ENCODE assay signal across 28 mouse cellular contexts in genomic region chr5:150823361-150823760, GRCm38 (mm10).
DNase-seq lines count a peak whose midpoint lies in the region; ATAC-seq and TF ChIP-seq lines count a peak whose summit lies in the region.
"Had no signal": no experiment of that assay in that cellular context is flagged by ENCODE, and none has a peak within 500 bp of the region (broad histone marks: within the 10 kb centered on the region; RNA-seq: fewer than 3 reads in every experiment).

No protein-coding gene starts in this region.

- no peak for TF ChIP-seq EP300 in lung, postnatal 0 days (IDR thresholded peaks at IDR 0.05)

- 61% methylated on average over 3 of the region's 3 CpGs for WGBS in kidney, postnatal 0 days
- 61% methylated on average over 3 of the region's 3 CpGs for WGBS in lung, postnatal 0 days
- 94% methylated on average over 3 of the region's 3 CpGs for whole genome bisulfite sequencing in forebrain, postnatal 0 days

- CTCF ChIA-PET in Patski (lab: Charles Lee), result no interaction called here

- no peak for TF ChIP-seq CTCF in kidney, postnatal 0 days (IDR thresholded peaks at IDR 0.05; ENCODE audit: low read depth)
- TF ChIP-seq CTCF in lung, postnatal 0 days (IDR thresholded peaks at IDR 0.05), result no peak
- TF ChIP-seq CTCF in Patski (IDR thresholded peaks at IDR 0.05), result no peak
- TF ChIP-seq CTCF in forebrain, postnatal 0 days (IDR thresholded peaks at IDR 0.05; ENCODE audit: low read depth), result no peak

- H3K36me3 ChIP-seq in kidney, postnatal 0 days (ENCODE audit: insufficient read depth, low read length), result no peaks in the 10 kb centered on the region
- no peaks in the 10 kb centered on the region for H3K36me3 ChIP-seq in lung, postnatal 0 days (ENCODE audit: insufficient read depth, low read length)
- no peaks in the 10 kb centered on the region for H3K36me3 ChIP-seq in forebrain, postnatal 0 days (ENCODE audit: insufficient read depth)
- H3K36me3 ChIP-seq: forebrain, embryonic 15.5 days; neural tube, embryonic 12.5 days had no signal

- no peaks in the 10 kb centered on the region for H3K27me3 ChIP-seq in kidney, postnatal 0 days (ENCODE audit: insufficient read depth, low read length)
- H3K27me3 ChIP-seq in lung, postnatal 0 days (replicated peaks; ENCODE audit: insufficient read depth, low read length), result no peaks in the 10 kb centered on the region
- no peaks in the 10 kb centered on the region for H3K27me3 ChIP-seq in Patski
- no peaks in the 10 kb centered on the region for H3K27me3 ChIP-seq in forebrain, postnatal 0 days (ENCODE audit: insufficient read depth, low read length)
- H3K27me3 ChIP-seq: CH12.LX; embryonic facial prominence, embryonic 13.5 days; forebrain, embryonic 15.5 days; hindbrain, embryonic 13.5 days; neural tube, embryonic 12.5 days had no signal

- H3K9me3 ChIP-seq in kidney, postnatal 0 days (replicated peaks; ENCODE audit: low read length), result no peaks in the 10 kb centered on the region
- no peaks in the 10 kb centered on the region for H3K9me3 ChIP-seq in lung, postnatal 0 days (ENCODE audit: low read length)
- no peaks in the 10 kb centered on the region for H3K9me3 ChIP-seq in forebrain, postnatal 0 days (ENCODE audit: low read length)
- H3K9me3 ChIP-seq: forebrain, embryonic 15.5 days had no signal

- H3K27ac ChIP-seq in kidney, postnatal 0 days, result no peak overlapping the region
- H3K27ac ChIP-seq in lung, postnatal 0 days (ENCODE audit: low read length), result no peak overlapping the region
- no peak overlapping the region for H3K27ac ChIP-seq in forebrain, postnatal 0 days (ENCODE audit: low read depth, low read length)
- H3K27ac ChIP-seq: embryonic facial prominence, embryonic 13.5 days; forebrain, embryonic 15.5 days; hindbrain, embryonic 13.5 days; neural tube, embryonic 12.5 days; stomach, postnatal 0 days had no signal

- no peak overlapping the region for H3K4me2 ChIP-seq in kidney, postnatal 0 days (ENCODE audit: low read length)
- no peak overlapping the region for H3K4me2 ChIP-seq in lung, postnatal 0 days (replicated peaks; ENCODE audit: low read depth, low read length)
- H3K4me2 ChIP-seq in forebrain, postnatal 0 days (ENCODE audit: low read depth), result no peak overlapping the region
- H3K4me2 ChIP-seq: embryonic facial prominence, embryonic 13.5 days; forebrain, embryonic 15.5 days; heart, embryonic 11.5 days; hindbrain, embryonic 13.5 days; liver, embryonic 11.5 days; midbrain, embryonic 11.5 days; neural tube, embryonic 12.5 days had no signal

- no peak overlapping the region for H3K4me3 ChIP-seq in kidney, postnatal 0 days (replicated peaks; ENCODE audit: low read depth, low read length)
- H3K4me3 ChIP-seq in lung, postnatal 0 days (ENCODE audit: low read depth, low read length), result no peak overlapping the region
- H3K4me3 ChIP-seq in forebrain, postnatal 0 days (ENCODE audit: low read depth, low read length), result no peak overlapping the region
- H3K4me3 ChIP-seq: embryonic facial prominence, embryonic 13.5 days; forebrain, embryonic 15.5 days; hindbrain, embryonic 13.5 days; myocyte; neural tube, embryonic 12.5 days had no signal

- no peak overlapping the region for H3K9ac ChIP-seq in kidney, postnatal 0 days (ENCODE audit: low read depth, low read length)
- no peak overlapping the region for H3K9ac ChIP-seq in lung, postnatal 0 days (replicated peaks; ENCODE audit: low read depth)
- no peak overlapping the region for H3K9ac ChIP-seq in forebrain, postnatal 0 days
- H3K9ac ChIP-seq: embryonic facial prominence, embryonic 13.5 days; forebrain, embryonic 15.5 days; hindbrain, embryonic 13.5 days; neural tube, embryonic 12.5 days had no signal

- in situ Hi-C loops in Patski (cut with MboI; ENCODE audit: low pct_unique_long_range_greater_than_20kb), result no loop called here

- ATAC-seq in kidney, postnatal 0 days (replicated peaks; ENCODE audit: low FRiP score, low read depth), result no peak
- ATAC-seq in lung, postnatal 0 days, result no peak
- ATAC-seq in Patski, result no peak
- ATAC-seq in forebrain, postnatal 0 days, result no peak
- ATAC-seq: forebrain, embryonic 15.5 days; intestine, embryonic 16.5 days had no signal

- H3K4me1 ChIP-seq in kidney, postnatal 0 days (replicated peaks; ENCODE audit: insufficient read depth, low read length), result no peaks in the 10 kb centered on the region
- no peaks in the 10 kb centered on the region for H3K4me1 ChIP-seq in lung, postnatal 0 days (ENCODE audit: insufficient read depth, low read depth, low read length)
- H3K4me1 ChIP-seq in forebrain, postnatal 0 days (ENCODE audit: insufficient read depth), result no peaks in the 10 kb centered on the region
- H3K4me1 ChIP-seq: embryonic facial prominence, embryonic 13.5 days; forebrain, embryonic 15.5 days; hindbrain, embryonic 13.5 days; neural tube, embryonic 12.5 days had no signal

- peak; percentile 52 for DNase-seq in kidney, postnatal 0 days (ENCODE audit: low spot score)
- DNase-seq in kidney, adult 8-10 months, result no peak
- DNase-seq in lung, postnatal 0 days (ENCODE audit: low spot score), result peak; percentile 13
- DNase-seq in lung, postnatal 25 days (ENCODE audit: low spot score), result no peak
- DNase-seq in Patski (ENCODE audit: low read depth, low spot score), result peak; percentile 37
- DNase-seq in fibroblast of lung, adult 2 months (ENCODE audit: low read depth), result peak; percentile 24
- DNase-seq in forebrain, postnatal 0 days, result no peak
- no peak for DNase-seq in yolk sac, embryonic 10.5 days (ENCODE audit: low spot score)
- DNase-seq: adrenal gland, postnatal 25 days; cerebellum, adult 11-12 months; cerebellum, adult 9-11 months; embryo, embryonic 11 days; heart, postnatal 4 days; lung, postnatal 14 days; right cerebral cortex, adult 18-20 months; right cerebral cortex, postnatal 4 days; thymus, postnatal 4 days had no signal

- POLR2A ChIA-PET in Patski (lab: Charles Lee), result no interaction called here

Comparison
In these comparisons a context has a peak if more than half of its experiments do, and no peak if none do; other contexts are left out.
1. DNase-seq: peak in kidney, postnatal 0 days (single experiment), lung, postnatal 0 days (single experiment), Patski (single experiment) and fibroblast of lung, adult 2 months (single experiment); none in kidney, adult 8-10 months (0 of 2), lung, postnatal 25 days (single experiment), forebrain, postnatal 0 days (single experiment) and yolk sac, embryonic 10.5 days (single experiment).